Mouse (Mus musculus) lung, postnatal 0 days (tissue): Measurements from ENCODE around the gene Serhl. TPM values are rescaled to one million over a fixed set of nuclear protein-coding genes. Genes with fewer than 3 reads are reported as not detected.

Experiments used
- ATAC-seq: fragments of 200-750 bp; cut with Nextera tagmentation; 2 replicates; pipeline ENCODE4 v1.8.0; 2017; ENCODE audit warnings: moderate library complexity
- DNase-seq: peaks from one replicate; pipeline ENCODE4 v3.0.0-alpha.2; 2016; ENCODE audit warnings: low spot score
- H3K27ac ChIP-seq: fragments of 300-500 bp; sonication (generic); 2 replicates; pipeline ENCODE4 v1.5.1; 2014; ENCODE audit warnings: antibody characterized with exemption, mild to moderate bottlenecking, low read length, mixed read lengths
- H3K27me3 ChIP-seq: fragments of 300-500 bp; sonication (generic); replicated peaks from 2 replicates; pipeline ENCODE4 v1.6.1; 2014; ENCODE audit warnings: low read length, mixed read lengths; ENCODE audit not compliant: insufficient read depth
- H3K36me3 ChIP-seq: fragments of 300-500 bp; sonication (generic); 2 replicates; pipeline ENCODE4 v1.6.1; 2014; ENCODE audit warnings: low read length, mixed read lengths; ENCODE audit not compliant: insufficient read depth
- H3K4me1 ChIP-seq: fragments of 300-500 bp; sonication (generic); 2 replicates; pipeline ENCODE4 v1.6.1; 2014; ENCODE audit warnings: antibody characterized with exemption, low read depth, low read length, mixed read lengths; ENCODE audit not compliant: insufficient read depth
- H3K4me2 ChIP-seq: fragments of 300-500 bp; sonication (generic); replicated peaks from 2 replicates; pipeline ENCODE4 v1.6.1; 2014; ENCODE audit warnings: low read depth, mild to moderate bottlenecking, low read length, moderate library complexity, mixed read lengths
- H3K4me3 ChIP-seq: fragments of 300-500 bp; sonication (generic); 2 replicates; pipeline ENCODE4 v1.5.1; 2014; ENCODE audit warnings: low read depth, low read length
- H3K9ac ChIP-seq: fragments of 300-500 bp; sonication (generic); replicated peaks from 2 replicates; pipeline ENCODE4 v1.6.1; 2014; ENCODE audit warnings: low read depth, mild to moderate bottlenecking
- H3K9me3 ChIP-seq: fragments of 300-500 bp; sonication (generic); 2 replicates; pipeline ENCODE4 v1.6.1; 2016; ENCODE audit warnings: low read length, mixed read lengths
- CTCF ChIP-seq: IDR thresholded peaks from 2 replicates; pipeline ENCODE4 v1.5.1; 2016; ENCODE audit warnings: antibody characterized with exemption, mild to moderate bottlenecking
- EP300 ChIP-seq: IDR thresholded peaks from 2 replicates; pipeline ENCODE4 v1.6.1; 2016; ENCODE audit warnings: antibody characterized with exemption, mild to moderate bottlenecking, control low read depth
- WGBS: fragments of 180-500 bp; shearing (Covaris S2); extraction: QIAGEN DNeasy Blood & Tissue Kit; methylation state at CpG from one replicate; pipeline ENCODE4 v1.1.7; 2014; 5-methylcytosine and 5-hydroxymethylcytosine counted together
- polyA plus RNA-seq: library from polyadenylated mRNA; unstranded; fragments of >200 nt; fragmentation: Nextera tagmentation; extraction: Ambion mirVana; gene quantifications from 2 replicates; pipeline ENCODE4 v1.2.1, GENCODE M21; 2015

Gene Serhl
- polyA plus RNA-seq, 1 experiment from 2014 or later: 50.9 TPM

- Histone ChIP-seq H3K4me1 (no peaks in the 10 kb centered on the region), H3K36me3 (peaks cover 33% of the 10 kb centered on the region), H3K4me3 (no peak overlapping the region), H3K9me3 (no peaks in the 10 kb centered on the region), H3K9ac (no peak overlapping the region), H3K4me2 (no peak overlapping the region), H3K27me3 (no peaks in the 10 kb centered on the region), H3K27ac (peak overlapping the region; percentile 59; the same call in 1 of the 2 replicates)
- 72% methylated on average over 11 of the region's 11 CpGs for WGBS
- TF ChIP-seq CTCF (peak; percentile 91), EP300 (no peak)
- DNase-seq (peak; percentile 90), ATAC-seq (peak; percentile 89)
These were observed 67.8 kb downstream of the Serhl start for GRCm38 (mm10) chr15:83156929-83157666.

- Histone ChIP-seq H3K27me3 (no peaks in the 10 kb centered on the region), H3K9ac (no peak overlapping the region), H3K4me2 (no peak overlapping the region), H3K4me1 (no peaks in the 10 kb centered on the region), H3K9me3 (no peaks in the 10 kb centered on the region), H3K4me3 (no peak overlapping the region), H3K36me3 (peaks cover 36% of the 10 kb centered on the region), H3K27ac (peak overlapping the region; percentile 43; the same call in 1 of the 2 replicates)
- DNase-seq (no peak), ATAC-seq (no peak)
- WGBS: 87% methylated on average over 6 of the region's 6 CpGs
- TF ChIP-seq CTCF: no peak
- TF ChIP-seq EP300: no peak
These were observed 68.4 kb downstream of the Serhl start for GRCm38 (mm10) chr15:83157667-83158064.

- Histone ChIP-seq H3K36me3 (peaks cover 36% of the 10 kb centered on the region), H3K27me3 (no peaks in the 10 kb centered on the region), H3K4me2 (no peak overlapping the region), H3K4me3 (no peak overlapping the region), H3K4me1 (no peaks in the 10 kb centered on the region), H3K9ac (no peak overlapping the region), H3K9me3 (no peaks in the 10 kb centered on the region), H3K27ac (peak overlapping the region; percentile 43; the same call in 1 of the 2 replicates)
- no peak for TF ChIP-seq EP300
- TF ChIP-seq CTCF: peak; percentile 15; the same call in 1 of the 2 replicates
- ATAC-seq (no peak), DNase-seq (no peak)
- 89% methylated on average over 7 of the region's 7 CpGs for WGBS
These were observed 69.4 kb downstream of the Serhl start for GRCm38 (mm10) chr15:83158587-83159160.

GRCm38 (mm10) chr15:83159823-83160222, 70.5 kb downstream of the Serhl start:
- Histone ChIP-seq H3K27ac (no peak overlapping the region), H3K27me3 (no peaks in the 10 kb centered on the region), H3K9ac (no peak overlapping the region), H3K4me3 (no peak overlapping the region), H3K9me3 (no peaks in the 10 kb centered on the region), H3K36me3 (peaks cover 32% of the 10 kb centered on the region), H3K4me1 (no peaks in the 10 kb centered on the region), H3K4me2 (no peak overlapping the region)
- no peak for DNase-seq
- 91% methylated on average over 9 of the region's 9 CpGs for WGBS
- TF ChIP-seq EP300 (no peak), CTCF (no peak)
- ATAC-seq: no peak

GRCm38 (mm10) chr15:83160561-83160960, 71.3 kb downstream of the Serhl start:
- no peaks in the 10 kb centered on the region for H3K27me3 ChIP-seq
- peaks cover 32% of the 10 kb centered on the region for H3K36me3 ChIP-seq
- no peak overlapping the region for H3K9ac ChIP-seq
- H3K27ac ChIP-seq: no peak overlapping the region
- ATAC-seq (no peak), DNase-seq (no peak)
- 100% methylated on average over 4 of the region's 4 CpGs for WGBS
- no peak overlapping the region for H3K4me2 ChIP-seq
- H3K4me1 ChIP-seq: no peaks in the 10 kb centered on the region
- TF ChIP-seq CTCF (no peak), EP300 (no peak)
- H3K4me3 ChIP-seq: no peak overlapping the region
- no peaks in the 10 kb centered on the region for H3K9me3 ChIP-seq

GRCm38 (mm10) chr15:83161062-83161748, 71.9 kb downstream of the Serhl start:
- Histone ChIP-seq H3K9me3 (no peaks in the 10 kb centered on the region), H3K36me3 (peaks cover 32% of the 10 kb centered on the region), H3K27ac (no peak overlapping the region), H3K4me3 (no peak overlapping the region), H3K4me1 (peaks cover 5% of the 10 kb centered on the region; the same call in 1 of the 2 replicates), H3K27me3 (no peaks in the 10 kb centered on the region), H3K9ac (no peak overlapping the region), H3K4me2 (no peak overlapping the region)
- DNase-seq (no peak), ATAC-seq (no peak)
- WGBS: 70% methylated on average over 10 of the region's 10 CpGs
- TF ChIP-seq CTCF (no peak), EP300 (no peak)
